Mouse (Mus musculus): ENCODE measurements around the gene Rassf1. TPM values are rescaled to one million over a fixed set of nuclear protein-coding genes. Genes with fewer than 3 reads are reported as not detected.
A peak's percentile ranks its signal among the peaks of the same experiment; 100 is the strongest.

Rassf1 gene
- polyA plus RNA-seq, 1 experiment from 2014 or later = 66.5 TPM

DNA sequence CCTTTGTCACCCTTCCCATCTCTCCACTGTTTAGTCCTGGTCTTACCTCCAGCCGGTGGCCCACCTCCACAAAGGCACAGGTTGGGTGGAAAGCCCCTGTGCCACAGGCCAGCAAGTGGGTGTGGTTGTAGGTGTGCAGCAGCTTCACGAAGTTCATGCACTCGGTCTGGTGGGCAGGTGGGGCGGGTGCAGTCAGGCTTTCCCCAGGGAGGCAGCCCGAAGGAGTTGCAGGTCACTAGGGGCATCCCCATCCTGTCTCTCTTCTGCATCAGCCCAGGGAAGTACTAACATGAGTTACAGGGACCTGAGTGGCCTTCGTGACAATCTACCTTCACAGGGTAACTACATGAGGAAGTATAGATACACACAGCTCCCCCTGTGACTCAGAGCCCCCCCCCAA lies 51.9 kb downstream of the Rassf1 start:
- Histone ChIP-seq H3K4me1 (ENCODE audit: control insufficient read depth, insufficient read depth, low read length) (peaks cover 35% of the 10 kb centered on the region), H3K9me3 (ENCODE audit: control insufficient read depth, low read length) (no peaks in the 10 kb centered on the region), H3K4me3 (ENCODE audit: low read depth, low read length) (no peak overlapping the region), H3K9ac (ENCODE audit: low read depth, low read length) (no peak overlapping the region), H3K27ac (replicated peaks; ENCODE audit: low read depth, low read length) (no peak overlapping the region), H3K27me3 (replicated peaks; ENCODE audit: control insufficient read depth, insufficient read depth, low read length) (no peaks in the 10 kb centered on the region), H3K36me3 (ENCODE audit: control insufficient read depth, insufficient read depth, low read length) (no peaks in the 10 kb centered on the region), H3K4me2 (ENCODE audit: low read depth, low read length) (no peak overlapping the region)
- WGBS = 82% methylated on average over 6 of the region's 6 CpGs
- DNase-seq (ENCODE audit: low spot score) (no peak), ATAC-seq (ENCODE audit: low read depth) (no peak)

DNA sequence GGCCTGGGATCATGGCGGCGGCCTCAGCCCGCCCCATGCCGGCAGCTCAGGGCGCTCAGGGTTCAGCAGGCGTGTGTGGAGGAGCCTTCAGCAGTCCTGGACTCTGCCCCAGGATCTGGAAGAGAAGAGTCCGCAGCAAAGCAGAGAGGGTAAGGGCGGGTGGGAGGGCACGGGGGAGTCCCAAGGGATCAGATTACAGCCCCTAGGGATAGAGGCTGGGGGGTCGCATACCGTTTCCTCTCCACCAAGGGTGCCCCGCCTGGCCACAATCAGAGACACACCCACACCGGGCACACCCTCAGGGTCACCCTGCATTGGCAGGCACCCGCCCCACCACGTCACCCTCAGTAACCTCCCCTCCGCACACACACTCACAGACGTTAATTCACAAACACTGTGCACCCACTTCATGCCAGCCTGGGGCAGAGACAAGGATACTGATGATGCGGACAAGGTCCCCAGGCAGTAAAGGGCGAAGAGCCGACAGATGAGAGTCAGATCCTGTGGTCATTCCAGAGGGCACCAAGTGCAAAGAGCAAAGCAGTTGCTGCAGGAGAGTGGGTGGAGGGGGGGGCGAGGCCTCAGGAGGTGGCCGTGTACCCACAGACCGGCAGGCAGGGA lies 53.8 kb downstream of the Rassf1 start:
- Histone ChIP-seq H3K4me2 (ENCODE audit: low read depth, low read length) (peak overlapping the region; percentile 43), H3K27me3 (replicated peaks; ENCODE audit: control insufficient read depth, insufficient read depth, low read length) (no peaks in the 10 kb centered on the region), H3K9me3 (ENCODE audit: control insufficient read depth, low read length) (no peaks in the 10 kb centered on the region), H3K36me3 (ENCODE audit: control insufficient read depth, insufficient read depth, low read length) (no peaks in the 10 kb centered on the region), H3K4me1 (ENCODE audit: control insufficient read depth, insufficient read depth, low read length) (peaks cover 46% of the 10 kb centered on the region), H3K4me3 (ENCODE audit: low read depth, low read length) (peak overlapping the region; percentile 19; the same call in 1 of the 2 replicates), H3K27ac (replicated peaks; ENCODE audit: low read depth, low read length) (peak overlapping the region; percentile 52), H3K9ac (ENCODE audit: low read depth, low read length) (peak overlapping the region; percentile 55)
- WGBS = 35% methylated on average over 20 of the region's 23 CpGs
- ATAC-seq (ENCODE audit: low read depth) (peak; percentile 24; the same call in 1 of the 2 replicates), DNase-seq (ENCODE audit: low spot score) (no peak)

DNA sequence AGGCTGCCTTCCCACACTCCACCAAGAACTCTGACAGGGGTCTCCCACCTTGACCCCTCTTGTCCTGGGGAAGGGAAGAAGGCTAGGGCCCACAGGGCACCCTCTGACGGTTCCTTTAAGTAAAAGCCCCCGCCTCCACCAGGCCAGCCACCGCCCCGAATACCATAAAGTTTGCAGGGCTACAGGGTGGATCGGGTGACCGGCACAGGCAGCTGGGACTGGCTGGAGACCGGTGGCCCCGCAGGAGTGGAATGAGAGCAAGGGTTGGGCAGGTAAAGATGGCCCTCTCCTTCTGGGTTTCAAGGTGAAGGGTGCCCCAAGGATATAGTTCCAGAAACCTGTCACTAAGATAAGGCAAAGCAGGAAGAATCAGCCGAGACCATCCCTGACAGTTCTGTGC lies 55.2 kb downstream of the Rassf1 start:
- DNase-seq (ENCODE audit: low spot score) = no peak
- Histone ChIP-seq H3K9ac (ENCODE audit: low read depth, low read length) (peak overlapping the region; percentile 44), H3K4me3 (ENCODE audit: low read depth, low read length) (peak overlapping the region; percentile 7; the same call in 1 of the 2 replicates), H3K36me3 (ENCODE audit: control insufficient read depth, insufficient read depth, low read length) (no peaks in the 10 kb centered on the region), H3K27ac (replicated peaks; ENCODE audit: low read depth, low read length) (0 out of 2 replicates have a peak overlapping the region, but pooled peaks have one; percentile 6), H3K4me2 (ENCODE audit: low read depth, low read length) (peak overlapping the region; percentile 39), H3K4me1 (ENCODE audit: control insufficient read depth, insufficient read depth, low read length) (peaks cover 49% of the 10 kb centered on the region), H3K9me3 (ENCODE audit: control insufficient read depth, low read length) (no peaks in the 10 kb centered on the region), H3K27me3 (replicated peaks; ENCODE audit: control insufficient read depth, insufficient read depth, low read length) (no peaks in the 10 kb centered on the region)
- ATAC-seq (ENCODE audit: low read depth) = no peak
- 4% methylated on average over 9 of the region's 9 CpGs for WGBS

DNA sequence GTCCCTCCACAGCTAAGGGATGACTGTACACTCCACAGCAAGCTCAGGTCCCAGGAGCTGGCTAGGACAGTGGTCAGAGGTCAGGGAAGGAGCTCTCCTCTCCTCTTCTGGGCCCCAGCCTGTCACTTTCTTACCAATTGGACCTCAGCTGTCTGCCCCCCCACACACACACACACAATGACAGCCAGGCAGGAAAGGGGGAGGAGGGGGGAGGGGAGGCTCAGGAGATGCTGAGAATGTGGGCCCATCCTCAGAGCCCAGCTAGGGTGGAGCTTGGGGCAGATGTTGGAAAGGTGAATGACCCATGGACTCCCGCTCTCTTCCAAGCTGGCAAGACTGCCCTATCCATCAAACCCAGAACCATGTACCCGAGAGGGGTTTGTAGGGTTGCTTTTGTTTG lies 55.7 kb downstream of the Rassf1 start:
- Histone ChIP-seq H3K9ac (ENCODE audit: low read depth, low read length) (peak overlapping the region; percentile 44), H3K4me2 (ENCODE audit: low read depth, low read length) (peak overlapping the region; percentile 39), H3K27me3 (replicated peaks; ENCODE audit: control insufficient read depth, insufficient read depth, low read length) (no peaks in the 10 kb centered on the region), H3K4me1 (ENCODE audit: control insufficient read depth, insufficient read depth, low read length) (peaks cover 53% of the 10 kb centered on the region), H3K36me3 (ENCODE audit: control insufficient read depth, insufficient read depth, low read length) (no peaks in the 10 kb centered on the region), H3K4me3 (ENCODE audit: low read depth, low read length) (peak overlapping the region; percentile 7; the same call in 1 of the 2 replicates), H3K27ac (replicated peaks; ENCODE audit: low read depth, low read length) (no peak overlapping the region), H3K9me3 (ENCODE audit: control insufficient read depth, low read length) (no peaks in the 10 kb centered on the region)
- DNase-seq (ENCODE audit: low spot score) = no peak
- no peak for ATAC-seq (ENCODE audit: low read depth)
- WGBS = 83% methylated on average over 2 of the region's 2 CpGs

- WGBS = 56% methylated on average over 9 of the region's 9 CpGs
- no peaks in the 10 kb centered on the region for H3K27me3 ChIP-seq (replicated peaks; ENCODE audit: control insufficient read depth, insufficient read depth, low read length)
- no peak overlapping the region for H3K4me2 ChIP-seq (ENCODE audit: low read depth, low read length)
- no peaks in the 10 kb centered on the region for H3K36me3 ChIP-seq (ENCODE audit: control insufficient read depth, insufficient read depth, low read length)
- H3K9me3 ChIP-seq (ENCODE audit: control insufficient read depth, low read length) = no peaks in the 10 kb centered on the region
- H3K9ac ChIP-seq (ENCODE audit: low read depth, low read length) = peak overlapping the region; percentile 34; the same call in 1 of the 2 replicates
- DNase-seq (ENCODE audit: low spot score) = no peak
- no peak overlapping the region; the same call in 1 of the 2 replicates for H3K27ac ChIP-seq (replicated peaks; ENCODE audit: low read depth, low read length)
- H3K4me3 ChIP-seq (ENCODE audit: low read depth, low read length) = no peak overlapping the region
- ATAC-seq (ENCODE audit: low read depth) = no peak
- H3K4me1 ChIP-seq (ENCODE audit: control insufficient read depth, insufficient read depth, low read length) = peaks cover 53% of the 10 kb centered on the region
Measured at GRCm38 (mm10) chr9:107607653-107608245, 56.4 kb downstream of the Rassf1 start.

DNA sequence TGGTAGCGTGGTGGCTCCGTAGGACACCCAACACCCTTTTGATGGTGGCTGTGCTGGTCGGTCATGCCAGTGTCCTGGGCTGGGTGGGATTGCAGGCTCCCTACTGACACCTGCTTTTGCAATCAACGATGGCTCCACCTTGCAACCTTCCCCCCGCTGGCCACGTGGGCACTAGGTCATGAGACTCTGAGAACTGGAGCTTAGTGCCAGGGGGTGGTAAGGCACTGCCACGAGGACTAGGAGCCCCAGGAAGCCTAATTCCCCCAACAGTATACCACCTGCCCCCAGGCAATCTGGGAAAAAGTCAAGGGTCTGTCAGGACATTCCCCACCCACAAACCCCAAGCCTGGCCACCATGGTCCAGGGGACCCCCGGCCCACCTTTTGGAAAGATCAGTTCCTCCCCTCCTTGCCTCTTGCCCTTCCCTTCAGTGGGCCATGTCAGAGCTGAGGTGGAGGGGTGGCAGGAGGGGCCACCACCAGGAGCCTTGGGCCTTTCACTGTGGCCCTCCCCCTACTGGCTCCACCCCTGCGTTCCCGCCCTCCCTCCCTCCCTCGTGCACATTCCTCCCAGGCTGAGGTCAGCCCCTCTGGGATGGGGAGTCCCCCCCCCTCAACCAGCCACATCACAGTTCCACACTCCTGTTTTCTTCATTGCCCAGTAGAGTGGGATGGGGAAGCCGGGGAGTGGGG lies 57.5 kb downstream of the Rassf1 start, which contains the start of gene Sema3b:
Gene Sema3b, minus strand, starts transcription at position 489 of the 692 bp plus-strand sequence.
- Histone ChIP-seq H3K4me2 (ENCODE audit: low read depth, low read length) (peak within 1 kb of the TSS; percentile 23; the same call in 1 of the 2 replicates), H3K4me1 (ENCODE audit: control insufficient read depth, insufficient read depth, low read length) (peaks cover 53% of the 10 kb centered on the region), H3K9ac (ENCODE audit: low read depth, low read length) (0 out of 2 replicates have a peak within 1 kb of the TSS, but pooled peaks have one; percentile 34), H3K9me3 (ENCODE audit: control insufficient read depth, low read length) (no peaks in the 10 kb centered on the region), H3K4me3 (ENCODE audit: low read depth, low read length) (no peak within 1 kb of the TSS), H3K27ac (replicated peaks; ENCODE audit: low read depth, low read length) (peak within 1 kb of the TSS; percentile 16; the same call in 1 of the 2 replicates), H3K27me3 (replicated peaks; ENCODE audit: control insufficient read depth, insufficient read depth, low read length) (no peaks in the 10 kb centered on the region), H3K36me3 (ENCODE audit: control insufficient read depth, insufficient read depth, low read length) (peaks cover 3% of the 10 kb centered on the region; the same call in 1 of the 2 replicates)
- WGBS = 45% methylated on average over 11 of the region's 12 CpGs
- ATAC-seq (ENCODE audit: low read depth) (no peak), DNase-seq (ENCODE audit: low spot score) (no peak)

GRCm38 (mm10) chr9:107609433-107609830 lies 58.1 kb downstream of the Rassf1 start:
- 0 out of 2 replicates have a peak overlapping the region, but pooled peaks have one; percentile 23 for H3K4me2 ChIP-seq (ENCODE audit: low read depth, low read length)
- WGBS = 57% methylated on average over 4 of the region's 4 CpGs

GRCm38 (mm10) chr9:107611456-107612190 lies 60.3 kb downstream of the Rassf1 start:
- Histone ChIP-seq H3K36me3 (ENCODE audit: control insufficient read depth, insufficient read depth, low read length) (peaks cover 31% of the 10 kb centered on the region), H3K9ac (ENCODE audit: low read depth, low read length) (peak overlapping the region; percentile 73), H3K27me3 (replicated peaks; ENCODE audit: control insufficient read depth, insufficient read depth, low read length) (no peaks in the 10 kb centered on the region), H3K9me3 (ENCODE audit: control insufficient read depth, low read length) (no peaks in the 10 kb centered on the region), H3K4me2 (ENCODE audit: low read depth, low read length) (peak overlapping the region; percentile 90), H3K27ac (replicated peaks; ENCODE audit: low read depth, low read length) (peak overlapping the region; percentile 98), H3K4me1 (ENCODE audit: control insufficient read depth, insufficient read depth, low read length) (peaks cover 40% of the 10 kb centered on the region), H3K4me3 (ENCODE audit: low read depth, low read length) (peak overlapping the region; percentile 39; the same call in 1 of the 2 replicates)
- DNase-seq (ENCODE audit: low spot score) = peak; percentile 75
- 64% methylated on average over 6 of the region's 6 CpGs for WGBS
- ATAC-seq (ENCODE audit: low read depth) = peak; percentile 8; the same call in 1 of the 2 replicates

More at GRCm38 (mm10) chr9:107609433-107609830, 58.1 kb downstream of the Rassf1 start:
- H3K27ac ChIP-seq (replicated peaks; ENCODE audit: low read depth, low read length) = peak overlapping the region; percentile 16; the same call in 1 of the 2 replicates
- peaks cover 9% of the 10 kb centered on the region for H3K36me3 ChIP-seq (ENCODE audit: control insufficient read depth, insufficient read depth, low read length)
- DNase-seq (ENCODE audit: low spot score) = no peak
- H3K9me3 ChIP-seq (ENCODE audit: control insufficient read depth, low read length) = no peaks in the 10 kb centered on the region
- H3K9ac ChIP-seq (ENCODE audit: low read depth, low read length) = 0 out of 2 replicates have a peak overlapping the region, but pooled peaks have one; percentile 10
- no peak overlapping the region for H3K4me3 ChIP-seq (ENCODE audit: low read depth, low read length)
- H3K27me3 ChIP-seq (replicated peaks; ENCODE audit: control insufficient read depth, insufficient read depth, low read length) = no peaks in the 10 kb centered on the region
- ATAC-seq (ENCODE audit: low read depth) = no peak
- H3K4me1 ChIP-seq (ENCODE audit: control insufficient read depth, insufficient read depth, low read length) = peaks cover 50% of the 10 kb centered on the region
